In the genomic region with DNA sequence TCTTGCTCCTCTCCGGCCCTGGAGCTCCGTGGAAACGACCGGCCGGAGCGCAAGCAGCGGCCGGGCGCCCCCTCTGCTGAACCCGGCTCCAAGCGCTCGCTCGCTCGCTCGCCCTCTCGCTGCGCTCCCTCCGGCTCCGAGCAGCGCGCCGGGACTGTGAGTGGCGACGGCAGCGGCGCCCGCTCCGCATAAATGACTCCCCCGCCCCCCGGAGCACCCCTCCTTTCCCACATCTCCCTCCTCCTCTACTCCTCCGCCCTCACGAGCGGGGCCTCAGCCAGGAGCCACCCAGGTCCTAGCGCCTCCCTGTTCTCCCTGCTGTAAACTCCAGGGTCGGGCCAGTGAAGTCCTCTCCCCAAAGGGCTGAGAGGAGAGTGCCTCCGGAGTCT, we compare ENCODE assay signal across 8 mouse cellular contexts. TPM values are rescaled to one million over a fixed set of nuclear protein-coding genes. Genes with fewer than 3 reads are reported as not detected.
DNase-seq lines count a peak whose midpoint lies in the region; ATAC-seq and TF ChIP-seq lines count a peak whose summit lies in the region.

A gene (minus strand): TSS at position 162 of the 389 bp plus-strand sequence.

- no peaks in the 10 kb centered on the region for H3K36me3 ChIP-seq in intestine, embryonic 14.5 days (ENCODE audit: control insufficient read depth, insufficient read depth, low read length)

- peak within 1 kb of the TSS; percentile 75 for H3K9ac ChIP-seq in intestine, embryonic 14.5 days (ENCODE audit: low read length)

- H3K9me3 ChIP-seq in intestine, embryonic 14.5 days (ENCODE audit: control insufficient read depth, low read length): no peaks in the 10 kb centered on the region

- peak within 1 kb of the TSS; percentile 73 for H3K4me3 ChIP-seq in intestine, embryonic 14.5 days (ENCODE audit: low read depth, low read length)
- peak within 1 kb of the TSS; percentile 69 for H3K4me3 ChIP-seq in left cerebral cortex, adult 2 months

- H3K4me1 ChIP-seq in intestine, embryonic 14.5 days (replicated peaks; ENCODE audit: control insufficient read depth, insufficient read depth, low read length): peaks cover 4% of the 10 kb centered on the region

- intact Hi-C loops in left cerebral cortex, adult 2 months (cut with DNase I): no loop called here

- no peak for TF ChIP-seq CTCF in left cerebral cortex, adult 2 months (IDR thresholded peaks at IDR 0.05)

- 0% methylated on average over 29 of the region's 36 CpGs for WGBS in intestine, embryonic 14.5 days

- DNase-seq in adrenal gland, postnatal 25 days: peak; percentile 93
- DNase-seq in embryo, embryonic 9.5 days (ENCODE audit: extremely low spot score): peak; percentile 88
- DNase-seq in gastrocnemius, postnatal 4 days (ENCODE audit: low spot score in 2 of 2): peak; percentile 80 to 89
- no peak for DNase-seq in intestine, embryonic 14.5 days (ENCODE audit: low spot score)
- DNase-seq in left cerebral cortex, adult 2 months (ENCODE audit: extremely low spot score in 1 of 2, low spot score in 2 of 2): peak; percentile 86 to 87
- peak; percentile 85 for DNase-seq in lung, postnatal 25 days (ENCODE audit: low spot score)
- DNase-seq in right cerebral cortex, postnatal 36 days (ENCODE audit: low spot score in 2 of 2): peak; percentile 82 to 84

- H3K27me3 ChIP-seq in intestine, embryonic 14.5 days (replicated peaks; ENCODE audit: control insufficient read depth, insufficient read depth, low read length): no peaks in the 10 kb centered on the region

- peak within 1 kb of the TSS; percentile 80 for H3K27ac ChIP-seq in intestine, embryonic 14.5 days (ENCODE audit: low read depth)
- peak within 1 kb of the TSS; percentile 67 for H3K27ac ChIP-seq in left cerebral cortex, adult 2 months

- peak within 1 kb of the TSS; percentile 86 for H3K4me2 ChIP-seq in intestine, embryonic 14.5 days (ENCODE audit: low read length)

- peak; percentile 93 for ATAC-seq in intestine, embryonic 14.5 days (replicated peaks; ENCODE audit: low FRiP score, low TSS enrichment, low read depth)
- ATAC-seq in megakaryocyte, adult 5-6 weeks (ENCODE audit: poor library complexity, severe bottlenecking): no peak

RNA-seq across cellular contexts. Expression of the gene that starts here (rescaled TPM):
- total RNA-seq in adrenal gland, postnatal 25 days (2021): 185 and 217 TPM in 2 replicates
- total RNA-seq in gastrocnemius, postnatal 4 days (2021): 10 to 100 TPM; 13.9 to 15.6 TPM
- polyA plus RNA-seq in intestine, embryonic 14.5 days (2014; fragmentation: Nextera tagmentation; extraction: Ambion mirVana): 27.1 and 27.4 TPM in 2 replicates
- total RNA-seq in left cerebral cortex, adult 2 months (2021): 10 to 100 TPM; 11.2 to 12.3 TPM
- not detected in 2 replicates for total RNA-seq in megakaryocyte, adult 5-6 weeks (2015)
- not detected in 2 replicates for total RNA-seq in megakaryocyte, adult 5-6 weeks (2017)

Comparison
In these comparisons a context has a peak if more than half of its experiments do, and no peak if none do; other contexts are left out.
1. RNA of the gene that starts here (total RNA-seq): 185 to 217 TPM in adrenal gland, postnatal 25 days, 13.9 to 15.6 TPM in gastrocnemius, postnatal 4 days and 11.2 to 12.3 TPM in left cerebral cortex, adult 2 months; not detected in megakaryocyte, adult 5-6 weeks; every median in the first group is over 10 times any median in the second.
2. RNA of the gene that starts here (total RNA-seq): 185 to 217 TPM in adrenal gland, postnatal 25 days; 13.9 to 15.6 TPM in gastrocnemius, postnatal 4 days and 11.2 to 12.3 TPM in left cerebral cortex, adult 2 months; every median in the first group is over 10 times any median in the second.